Mouse (Mus musculus) B cell, adult 2 months (primary cell): ENCODE measurements at regions not wholly inside any gene's neighbourhood (a gene's known extent, or its start where the extent isn't known, plus 50 kb on each side); places are given as distances from the start of the nearest gene placed in this dataset.

Experiments
- DNase-seq, 2 experiments: peaks; one replicate each; pipeline ENCODE4 v3.0.0; 2022

- DNase-seq = no peak
Observed at GRCm38 (mm10) chr1:88902426-88902825, 167.8 kb upstream of the Sh3bp4 start.

- no peak for DNase-seq
Observed at GRCm38 (mm10) chr1:88907766-88908463, 162.3 kb upstream of the Sh3bp4 start.

GRCm38 (mm10) chr1:88908683-88909082 is 161.5 kb upstream of the Sh3bp4 start:
- DNase-seq = no peak

- no peak for DNase-seq
Observed at GRCm38 (mm10) chr1:88909314-88909713, 160.9 kb upstream of the Sh3bp4 start.

GRCm38 (mm10) chr1:88909864-88910573 is 160.2 kb upstream of the Sh3bp4 start:
- DNase-seq = no peak

- DNase-seq = no peak
Observed at GRCm38 (mm10) chr1:88911724-88912123, 158.5 kb upstream of the Sh3bp4 start.

- no peak for DNase-seq
Observed at GRCm38 (mm10) chr1:88916531-88917050, 153.6 kb upstream of the Sh3bp4 start.

- no peak for DNase-seq
Observed at GRCm38 (mm10) chr1:88921401-88921800, 148.8 kb upstream of the Sh3bp4 start.

- no peak for DNase-seq
Observed at GRCm38 (mm10) chr1:88923791-88924581, 146.2 kb upstream of the Sh3bp4 start.

- DNase-seq = no peak
Observed at GRCm38 (mm10) chr1:88935191-88935590, 135.0 kb upstream of the Sh3bp4 start.

GRCm38 (mm10) chr1:88935779-88936178 is 134.4 kb upstream of the Sh3bp4 start:
- DNase-seq = no peak

GRCm38 (mm10) chr1:88937327-88937726 is 132.9 kb upstream of the Sh3bp4 start:
- no peak for DNase-seq

GRCm38 (mm10) chr1:88938458-88938857 is 131.8 kb upstream of the Sh3bp4 start:
- no peak for DNase-seq

- no peak for DNase-seq
Observed at GRCm38 (mm10) chr1:88943039-88943438, 127.2 kb upstream of the Sh3bp4 start.

- no peak for DNase-seq
Observed at GRCm38 (mm10) chr1:88945868-88946267, 124.3 kb upstream of the Sh3bp4 start.

- DNase-seq = no peak
Observed at GRCm38 (mm10) chr1:88946374-88946773, 123.8 kb upstream of the Sh3bp4 start.

GRCm38 (mm10) chr1:88949911-88950310 is 120.3 kb upstream of the Sh3bp4 start:
- DNase-seq = no peak

GRCm38 (mm10) chr1:88953516-88953915 is 116.7 kb upstream of the Sh3bp4 start:
- no peak for DNase-seq

GRCm38 (mm10) chr1:88954784-88955183 is 115.4 kb upstream of the Sh3bp4 start:
- no peak for DNase-seq

- DNase-seq = no peak
Observed at GRCm38 (mm10) chr1:88957061-88957460, 113.2 kb upstream of the Sh3bp4 start.

GRCm38 (mm10) chr1:88959715-88960114 is 110.5 kb upstream of the Sh3bp4 start:
- DNase-seq = no peak

- no peak for DNase-seq
Observed at GRCm38 (mm10) chr1:88960142-88960541, 110.1 kb upstream of the Sh3bp4 start.

- DNase-seq = no peak
Observed at GRCm38 (mm10) chr1:88964045-88964747, 106.0 kb upstream of the Sh3bp4 start.
